Mouse (Mus musculus): ENCODE data around the gene Magee1. TPM values are rescaled to one million over a fixed set of nuclear protein-coding genes. Genes with fewer than 3 reads are reported as not detected.

Magee1 gene
- total and polyA plus RNA-seq, 2 experiments from 2014 or later = 276 to 280 TPM

GRCm38 (mm10) chrX:105167217-105167616, 47.0 kb downstream of the Magee1 start:
- TF ChIP-seq CTCF (IDR thresholded peaks at IDR 0.05) = peak; percentile 56
- H3K4me1 ChIP-seq (ENCODE audit: insufficient read depth, low read length) = no peaks in the 10 kb centered on the region
- H3K9me3 ChIP-seq (ENCODE audit: low read length) = no peaks in the 10 kb centered on the region
- no peaks in the 10 kb centered on the region for H3K36me3 ChIP-seq (ENCODE audit: insufficient read depth, low read length)
- H3K27ac ChIP-seq (ENCODE audit: low read depth, low read length) = no peak overlapping the region
- no peak overlapping the region for H3K4me2 ChIP-seq (ENCODE audit: low read depth, low read length, poor library complexity, severe bottlenecking)
- no peak overlapping the region for H3K9ac ChIP-seq (replicated peaks; ENCODE audit: low read length, poor library complexity, severe bottlenecking)
- no peak overlapping the region for H3K4me3 ChIP-seq (ENCODE audit: low read depth, low read length)
- no peak for ATAC-seq (ENCODE audit: low FRiP score)
- 77% methylated on average over 2 of the region's 2 CpGs for WGBS
- H3K27me3 ChIP-seq (ENCODE audit: insufficient read depth, low read length) = peaks cover 5% of the 10 kb centered on the region; the same call in 1 of the 2 replicates
- DNase-seq (ENCODE audit: low spot score) = peak; percentile 26

Other genes starting within 250 kb of the Magee1 start
- 12.3 and 24.6 TPM in 2 replicates for gene Pbdc1, start 40.6 kb upstream of the Magee1 start, total RNA-seq (2014; rRNA removed)
- 26.9 and 30.4 TPM in 2 replicates for gene Pbdc1, start 40.6 kb upstream of the Magee1 start, polyA plus RNA-seq (2015; fragmentation: Nextera tagmentation; extraction: Ambion mirVana)